Mouse (Mus musculus) ES-Bruce4 (cell line): ENCODE measurements around the gene Cirbp. TPM values are rescaled to one million over a fixed set of nuclear protein-coding genes. Genes with fewer than 3 reads are reported as not detected.

Experiments
- H3K27ac ChIP-seq: 2 replicates; pipeline ENCODE4 v1.5.1; 2012; ENCODE audit warnings: low read length, inconsistent platforms; ENCODE audit not compliant: insufficient read depth
- H3K27me3 ChIP-seq: 2 replicates; pipeline ENCODE4 v1.6.1; 2012; ENCODE audit warnings: mild to moderate bottlenecking, low read length, inconsistent platforms; ENCODE audit not compliant: control insufficient read depth, poor library complexity, insufficient read depth, severe bottlenecking
- H3K36me3 ChIP-seq: 2 replicates; pipeline ENCODE4 v1.6.1; 2012; ENCODE audit warnings: inconsistent platforms, mild to moderate bottlenecking, low read length, moderate library complexity; ENCODE audit not compliant: control insufficient read depth, poor library complexity, insufficient read depth, severe bottlenecking
- H3K4me1 ChIP-seq: one replicate; pipeline ENCODE4 v1.8.1; 2011; ENCODE audit warnings: low read length; ENCODE audit not compliant: control insufficient read depth, insufficient read depth
- H3K4me3 ChIP-seq: 2 replicates; pipeline ENCODE4 v1.5.1; 2011; ENCODE audit warnings: low read depth, mild to moderate bottlenecking, low read length
- H3K9ac ChIP-seq: 2 replicates; pipeline ENCODE4 v1.6.1; 2012; ENCODE audit warnings: low read depth, mild to moderate bottlenecking, inconsistent platforms; ENCODE audit not compliant: poor library complexity, severe bottlenecking
- H3K9me3 ChIP-seq: replicated peaks from 2 replicates; pipeline ENCODE4 v1.6.1; 2012; ENCODE audit warnings: mild to moderate bottlenecking, low read length, inconsistent platforms; ENCODE audit not compliant: control insufficient read depth, poor library complexity, insufficient read depth, severe bottlenecking
- CTCF ChIP-seq: IDR thresholded peaks from one replicate; pipeline ENCODE4 v1.8.1; 2011; ENCODE audit warnings: low read depth, low read length
- EP300 ChIP-seq: IDR thresholded peaks from 2 replicates; pipeline ENCODE4 v1.6.1; 2011; ENCODE audit warnings: low read depth, low read length; ENCODE audit not compliant: insufficient read depth
- POLR2A ChIP-seq: IDR thresholded peaks from one replicate; pipeline ENCODE4 v1.8.1; 2011; ENCODE audit warnings: low read length; ENCODE audit not compliant: insufficient read depth
- polyA plus RNA-seq: library from polyadenylated mRNA; stranded (reverse); fragments of >200 nt; gene quantifications from 2 replicates; pipeline ENCODE4 v1.2.4, GENCODE M21; 2011; ENCODE audit warnings: low read depth; ENCODE audit not compliant: missing spikeins, insufficient read depth, insufficient read length

The Cirbp gene
- polyA plus RNA-seq, 1 experiment = 51.9 TPM

GRCm38 (mm10) chr10:80172527-80173292 lies 6.9 kb downstream of the Cirbp start, which contains the start of gene 1600002K03Rik:
TSS of gene 1600002K03Rik (plus strand) at chr10:80172944.
- peak within 1 kb of the TSS; percentile 44 for H3K9ac ChIP-seq
- TF ChIP-seq POLR2A (no peak), EP300 (no peak), CTCF (no peak)
- H3K9me3 ChIP-seq = no peaks in the 10 kb centered on the region
- H3K27me3 ChIP-seq = no peaks in the 10 kb centered on the region
- H3K27ac ChIP-seq = peak within 1 kb of the TSS; percentile 35
- peaks cover 11% of the 10 kb centered on the region for H3K36me3 ChIP-seq
- peak within 1 kb of the TSS; percentile 55 for H3K4me3 ChIP-seq
- H3K4me1 ChIP-seq = peaks cover 2% of the 10 kb centered on the region

DNA sequence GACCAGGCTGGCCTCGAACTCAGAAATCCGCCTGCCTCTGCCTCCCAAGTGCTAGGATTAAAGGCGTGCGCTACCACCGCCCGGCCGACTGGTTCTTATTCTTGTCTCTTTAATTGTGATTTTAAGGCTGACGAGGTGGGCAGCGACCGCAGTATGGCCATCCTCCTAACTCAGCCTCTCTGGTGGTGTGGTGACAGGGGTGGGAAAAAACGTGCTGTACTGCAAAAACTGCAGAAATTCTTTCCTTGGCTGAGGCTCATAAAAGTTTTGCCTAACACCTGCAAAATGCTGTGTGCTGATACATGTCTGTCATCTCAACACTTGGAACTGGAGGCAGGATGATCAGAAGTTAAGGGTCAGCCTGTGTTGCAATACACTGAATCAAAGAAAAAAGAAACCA lies 7.6 kb downstream of the Cirbp start:
- H3K9ac ChIP-seq = peak overlapping the region; percentile 44
- H3K4me1 ChIP-seq = peaks cover 2% of the 10 kb centered on the region
- no peaks in the 10 kb centered on the region for H3K27me3 ChIP-seq
- peaks cover 11% of the 10 kb centered on the region for H3K36me3 ChIP-seq
- peak overlapping the region; percentile 55 for H3K4me3 ChIP-seq
- H3K9me3 ChIP-seq = no peaks in the 10 kb centered on the region
- peak overlapping the region; percentile 29; the same call in 1 of the 2 replicates for H3K27ac ChIP-seq
- TF ChIP-seq POLR2A = no peak
- TF ChIP-seq EP300 = no peak
- TF ChIP-seq CTCF = no peak

DNA sequence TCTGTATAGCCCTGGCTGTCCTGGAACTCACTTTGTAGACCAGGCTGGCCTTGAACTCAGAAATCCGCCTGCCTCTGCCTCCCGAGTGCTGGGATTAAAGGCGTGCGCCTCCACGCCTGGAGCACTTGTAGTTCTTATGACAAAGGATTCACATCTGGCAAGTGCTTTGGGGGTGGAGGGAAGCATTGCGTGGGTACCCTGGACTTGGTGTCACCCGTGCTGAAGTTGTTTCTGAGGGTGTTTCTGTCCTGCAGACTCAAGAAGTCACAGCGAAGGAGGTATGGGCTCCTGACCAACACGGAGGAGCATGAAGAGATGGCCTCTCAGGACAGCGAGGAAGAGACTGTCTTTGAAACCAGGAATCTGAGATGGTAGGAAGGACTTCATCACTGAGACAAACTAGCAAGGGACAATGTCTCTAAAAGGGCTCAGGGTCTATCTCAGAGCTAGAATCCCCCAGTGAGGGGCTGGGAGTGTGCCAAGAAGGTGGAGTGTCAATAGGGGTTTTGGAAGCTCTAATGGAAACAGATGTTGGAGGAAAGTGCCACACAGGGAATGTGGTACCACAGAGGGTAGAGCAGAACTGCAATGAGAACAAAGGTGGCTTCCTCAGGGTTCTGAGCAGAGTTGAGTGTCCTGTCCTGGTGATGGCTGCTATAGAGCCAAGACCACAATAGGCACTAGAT lies 8.3 kb downstream of the Cirbp start:
- Histone ChIP-seq H3K27me3 (no peaks in the 10 kb centered on the region), H3K9ac (no peak overlapping the region), H3K27ac (no peak overlapping the region), H3K36me3 (peaks cover 11% of the 10 kb centered on the region), H3K4me1 (peaks cover 2% of the 10 kb centered on the region), H3K4me3 (no peak overlapping the region), H3K9me3 (no peaks in the 10 kb centered on the region)
- TF ChIP-seq POLR2A (no peak), EP300 (no peak), CTCF (no peak)

- Histone ChIP-seq H3K9ac (no peak overlapping the region), H3K36me3 (peaks cover 9% of the 10 kb centered on the region), H3K9me3 (no peaks in the 10 kb centered on the region), H3K27me3 (no peaks in the 10 kb centered on the region), H3K4me3 (no peak overlapping the region), H3K27ac (no peak overlapping the region), H3K4me1 (peaks cover 2% of the 10 kb centered on the region)
- TF ChIP-seq CTCF (peak; percentile 70), EP300 (no peak)
These were observed 8.9 kb downstream of the Cirbp start for GRCm38 (mm10) chr10:80174705-80175104.

- H3K27me3 ChIP-seq = no peaks in the 10 kb centered on the region
- no peak overlapping the region for H3K9ac ChIP-seq
- no peaks in the 10 kb centered on the region; the same call in 1 of the 2 replicates for H3K36me3 ChIP-seq
- no peak overlapping the region for H3K27ac ChIP-seq
- no peaks in the 10 kb centered on the region for H3K9me3 ChIP-seq
- no peak overlapping the region for H3K4me3 ChIP-seq
- H3K4me1 ChIP-seq = peaks cover 4% of the 10 kb centered on the region
- peak; percentile 52 for TF ChIP-seq CTCF
- no peak for TF ChIP-seq EP300
These were observed 9.9 kb downstream of the Cirbp start for GRCm38 (mm10) chr10:80175536-80176269.
